Mouse (Mus musculus) NIH3T3 (cell line): ENCODE measurements around the gene Gnb2.

ENCODE experiments used
- DNase-seq: peaks from one replicate; pipeline ENCODE4 v3.0.0-alpha.2; 2012; ENCODE audit warnings: low read depth

Gnb2 gene

GRCm38 (mm10) chr5:137539291-137539801 lies 6.0 kb upstream of the Gnb2 start:
- peak; percentile 44 for DNase-seq

DNA sequence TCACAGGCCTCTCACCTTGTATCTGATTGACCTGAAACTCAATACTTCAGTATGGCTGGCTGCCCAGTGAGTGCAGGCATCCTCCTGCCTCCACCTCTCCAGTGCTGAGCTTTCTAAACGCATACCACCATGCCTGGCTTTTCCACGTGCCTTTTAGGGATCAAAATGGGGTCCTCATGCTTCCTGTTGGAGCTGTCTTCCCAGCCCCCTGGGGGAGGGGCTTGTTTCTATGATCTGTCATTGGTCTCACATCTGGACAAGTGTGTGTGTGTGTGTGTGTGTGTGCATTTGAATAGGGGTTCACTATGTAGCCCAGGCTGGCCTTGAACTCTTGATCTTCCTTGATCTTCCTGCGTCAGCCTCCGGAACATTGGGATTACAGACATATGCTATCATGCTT lies 4.2 kb upstream of the Gnb2 start:
- no peak for DNase-seq

DNA sequence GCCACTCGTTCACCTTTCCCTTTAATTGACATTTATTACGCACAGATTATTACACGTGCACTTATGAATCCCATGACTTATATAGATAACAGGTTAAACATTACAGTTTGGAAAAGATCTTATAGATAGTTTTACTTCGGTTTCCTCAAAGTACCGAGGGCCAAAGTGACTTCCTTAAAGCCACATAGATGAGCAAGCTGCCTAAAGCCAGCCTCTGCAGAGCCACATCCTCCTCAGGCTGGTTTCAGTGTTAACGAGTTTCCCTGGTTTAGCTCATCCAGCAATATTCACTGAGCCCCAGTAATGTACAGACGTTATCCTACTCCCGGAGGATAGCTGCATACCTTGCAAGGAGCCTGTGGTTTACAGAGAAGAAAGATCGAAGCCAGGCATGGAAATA lies 2.0 kb upstream of the Gnb2 start:
- no peak for DNase-seq

DNA sequence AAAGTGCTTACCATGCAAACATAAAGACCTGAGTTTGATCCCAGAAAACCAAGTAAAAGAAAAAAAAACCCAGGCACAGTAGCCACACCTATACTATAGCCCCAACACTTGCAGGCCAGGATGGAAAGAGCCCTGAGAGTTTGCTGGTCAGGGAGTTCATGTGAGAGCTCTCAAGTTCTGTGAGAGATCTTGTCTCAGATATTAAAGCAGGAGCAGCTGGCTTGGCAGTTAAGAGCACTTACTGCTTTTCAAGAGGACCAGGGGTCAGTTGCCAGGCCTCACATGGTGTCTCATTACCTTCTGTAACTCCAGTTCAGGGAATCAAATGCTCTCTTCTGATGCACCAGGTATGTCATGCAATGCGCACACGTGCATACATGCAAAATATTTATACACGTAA lies 1.5 kb upstream of the Gnb2 start:
- no peak for DNase-seq

DNA sequence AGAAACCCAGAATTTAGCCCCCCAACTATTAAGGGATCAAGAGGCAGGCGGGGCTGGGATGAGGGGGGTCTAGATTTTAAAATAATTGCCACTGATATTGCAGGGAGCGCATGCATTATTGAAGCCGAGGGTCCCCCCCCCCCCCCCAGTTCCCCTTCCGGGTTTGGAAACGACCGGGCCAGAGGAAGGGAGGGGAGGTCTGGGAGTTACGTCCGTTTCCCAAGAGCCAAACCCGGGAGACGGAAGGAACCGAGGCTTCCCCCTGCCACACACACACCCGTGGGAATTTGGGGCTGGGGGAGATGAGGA lies 548 bp downstream of the Gnb2 start:
- DNase-seq: no peak

DNA sequence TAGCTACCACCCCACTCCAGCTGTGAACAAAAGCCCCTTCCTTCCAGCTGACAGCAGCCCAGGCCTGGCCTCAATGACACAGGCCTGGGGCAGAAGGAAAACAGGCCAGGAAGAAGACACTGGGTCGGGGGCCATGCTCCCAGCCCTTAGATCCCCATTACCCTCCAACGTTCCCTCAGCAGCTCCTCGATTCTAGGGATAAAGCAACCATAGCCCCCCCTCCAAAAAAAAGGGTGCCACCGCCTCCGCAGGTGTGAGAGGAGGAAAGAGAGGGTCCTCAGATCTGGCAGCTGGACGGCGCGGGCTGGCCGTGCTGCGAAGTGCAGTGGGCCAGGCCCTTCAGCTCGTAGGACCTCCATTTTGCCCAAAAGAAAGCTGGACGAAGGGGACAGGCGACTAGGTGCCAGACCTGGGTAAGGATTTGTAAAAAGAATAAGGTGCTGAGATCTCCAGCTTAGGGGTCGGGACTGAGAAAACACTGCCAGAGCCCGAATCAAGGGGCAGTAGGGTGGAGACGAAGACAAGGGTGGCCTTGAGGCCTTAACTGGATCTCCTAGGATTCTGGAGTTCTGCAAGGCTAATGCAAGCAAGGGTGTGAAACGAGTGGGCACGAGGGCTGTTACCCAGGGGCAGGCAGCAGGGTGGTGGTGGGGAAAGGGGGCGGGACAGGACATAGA lies 1.0 kb downstream of the Gnb2 start:
- peak; percentile 50 for DNase-seq

DNA sequence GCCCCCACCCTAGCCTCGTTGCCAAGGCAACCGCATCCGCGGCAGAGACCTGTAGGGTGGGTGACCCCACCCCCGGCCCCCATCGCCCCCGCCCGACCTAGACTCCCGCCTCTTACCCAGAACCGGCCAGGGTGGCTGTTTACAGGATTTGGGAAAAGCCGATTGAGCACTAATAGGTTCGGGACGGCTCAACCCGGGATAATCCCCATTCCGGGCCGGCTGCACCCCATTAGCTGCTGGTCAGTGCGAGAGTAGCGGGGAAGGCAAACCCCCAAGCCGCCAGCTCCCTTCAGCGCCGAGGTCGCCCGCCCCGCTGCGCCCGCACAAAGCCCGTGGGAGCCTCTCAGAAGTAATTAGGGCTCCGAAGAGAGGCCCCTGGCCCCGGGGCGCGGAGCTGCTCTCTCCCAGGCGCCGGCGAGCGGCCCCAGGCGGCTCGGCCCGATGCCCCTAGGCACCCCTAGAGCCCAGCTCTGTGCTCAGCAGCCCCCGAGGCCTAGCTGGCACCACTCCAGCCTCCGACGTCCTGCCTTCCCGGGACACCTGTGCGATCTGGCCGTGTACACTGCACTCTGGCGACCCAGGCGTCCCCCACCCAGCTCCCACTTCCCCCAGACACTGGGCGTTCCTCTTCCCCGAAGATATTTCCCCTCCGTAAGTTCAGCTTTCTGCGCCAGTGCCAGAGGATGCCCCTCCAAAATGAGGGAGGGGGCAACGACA lies 1.7 kb downstream of the Gnb2 start:
- peak; percentile 61 for DNase-seq

DNA sequence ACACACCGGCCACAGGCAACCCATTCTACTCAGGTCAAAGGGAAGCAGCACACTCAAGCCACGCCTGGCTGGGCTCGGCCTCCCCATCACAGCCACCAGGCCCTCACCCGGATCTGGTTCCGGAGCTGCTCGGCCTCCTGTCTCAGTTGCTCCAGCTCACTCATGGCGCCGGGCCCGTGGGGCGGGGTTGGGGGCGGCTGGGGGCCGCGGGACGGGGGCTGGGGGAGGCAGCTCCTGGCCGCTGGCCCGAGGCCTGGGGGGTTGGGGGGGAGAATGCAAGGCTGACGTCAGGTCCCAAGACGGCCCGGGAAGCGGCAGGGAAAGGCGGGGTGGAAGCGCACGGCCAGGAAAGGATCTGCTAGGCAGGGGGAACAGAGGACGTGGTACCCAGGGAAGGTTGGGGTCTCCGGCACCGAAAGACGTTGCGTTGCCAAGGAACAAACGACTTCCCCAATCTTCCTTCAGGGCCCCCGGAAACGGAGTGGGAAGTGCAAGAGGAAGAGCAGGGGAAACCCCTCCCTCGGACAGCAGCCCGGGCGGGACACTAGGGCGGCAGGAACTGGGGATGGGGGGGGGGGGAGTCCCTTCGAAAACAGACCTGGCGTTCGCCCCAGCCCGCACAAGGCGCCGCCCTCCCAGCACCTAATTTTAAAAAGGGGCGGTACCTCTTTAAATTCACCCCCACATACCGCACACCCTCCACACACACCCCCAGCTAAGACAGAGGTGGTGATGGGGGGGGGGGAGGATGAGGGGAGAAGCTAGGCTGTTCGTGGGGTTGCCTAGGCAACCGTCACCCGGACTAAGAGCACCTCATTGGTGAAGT lies 2.5 kb downstream of the Gnb2 start:
- peak; percentile 86 for DNase-seq

- DNase-seq: no peak
Measured at GRCm38 (mm10) chr5:137530075-137530474, 3.2 kb downstream of the Gnb2 start.

DNA sequence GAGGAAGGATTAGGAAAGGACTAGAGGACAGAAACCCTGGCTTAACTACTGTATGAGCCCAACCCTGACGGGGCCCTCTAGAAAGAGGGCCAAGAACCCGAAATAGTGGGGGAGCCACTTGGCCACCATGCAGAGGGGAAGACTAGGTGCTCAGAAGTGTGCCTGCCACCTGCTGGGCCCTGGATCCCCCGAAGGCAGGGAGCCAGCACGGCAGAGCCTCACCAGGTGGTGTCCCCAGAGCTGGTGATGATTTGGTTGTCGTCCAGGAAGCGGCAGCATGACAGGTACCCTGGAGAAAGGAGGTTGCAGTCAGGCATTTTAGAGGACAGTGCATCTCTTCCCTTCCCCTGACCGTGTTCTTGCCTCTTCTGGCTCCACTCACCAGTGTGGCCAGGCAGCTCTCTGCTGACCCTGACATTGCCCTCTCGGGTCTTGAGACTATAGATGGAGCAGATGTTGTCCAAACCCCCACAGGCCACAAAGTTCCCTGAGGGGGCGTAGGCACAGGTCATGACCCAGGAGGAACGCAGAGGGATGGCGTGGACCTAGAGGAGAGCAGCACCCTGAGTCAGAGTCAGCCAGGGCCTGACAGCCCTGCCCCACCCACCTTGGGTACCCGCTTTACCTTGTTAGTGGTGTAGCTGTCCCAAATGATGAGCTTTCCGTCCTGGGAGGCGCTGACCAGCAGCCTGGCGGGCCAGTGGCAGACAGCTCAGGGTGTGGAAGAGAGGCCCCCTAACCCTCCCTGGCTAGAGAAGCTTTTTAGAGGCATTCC lies 3.9 kb downstream of the Gnb2 start:
- no peak for DNase-seq

- DNase-seq: no peak
Measured at GRCm38 (mm10) chr5:137528247-137528968, 4.9 kb downstream of the Gnb2 start.

- no peak for DNase-seq
Measured at GRCm38 (mm10) chr5:137527413-137527812, 5.9 kb downstream of the Gnb2 start.

DNA sequence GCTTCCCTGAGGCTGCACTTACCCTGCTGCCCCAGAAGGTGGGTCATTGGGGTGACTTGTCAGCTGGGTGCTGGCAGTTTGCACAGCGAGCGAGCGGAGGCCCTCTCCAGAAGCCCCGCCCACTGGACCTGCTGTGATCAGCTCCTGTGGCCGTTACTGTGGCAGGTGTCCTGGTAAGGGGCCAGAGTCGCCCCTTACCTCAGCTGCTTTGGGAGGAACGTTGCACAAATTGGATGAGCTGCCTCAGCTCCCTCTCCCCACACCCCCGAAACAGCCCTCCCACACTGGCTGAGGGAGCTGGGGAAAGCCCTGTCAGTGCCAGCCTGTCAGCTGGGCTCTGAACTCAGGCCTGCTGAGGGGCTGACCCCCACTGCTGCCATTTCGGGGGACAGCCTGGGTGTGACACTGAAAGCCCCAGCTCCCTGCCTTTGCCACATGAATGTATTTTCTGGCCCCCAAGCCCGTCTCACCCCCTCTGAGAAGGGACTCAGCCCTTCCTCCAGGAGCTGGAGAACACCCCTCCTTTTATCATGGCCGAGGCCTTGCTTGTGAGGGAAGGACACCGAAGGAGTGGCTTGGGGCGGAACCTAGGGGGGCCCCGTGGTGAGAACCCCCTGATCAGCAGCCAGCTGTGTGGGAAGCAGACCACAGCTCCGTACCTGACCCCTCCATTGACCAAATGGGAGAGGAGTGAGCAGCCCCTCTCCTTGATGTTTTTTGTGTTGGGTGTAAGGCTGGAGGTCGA lies 6.9 kb downstream of the Gnb2 start:
- DNase-seq: peak; percentile 34

DNA sequence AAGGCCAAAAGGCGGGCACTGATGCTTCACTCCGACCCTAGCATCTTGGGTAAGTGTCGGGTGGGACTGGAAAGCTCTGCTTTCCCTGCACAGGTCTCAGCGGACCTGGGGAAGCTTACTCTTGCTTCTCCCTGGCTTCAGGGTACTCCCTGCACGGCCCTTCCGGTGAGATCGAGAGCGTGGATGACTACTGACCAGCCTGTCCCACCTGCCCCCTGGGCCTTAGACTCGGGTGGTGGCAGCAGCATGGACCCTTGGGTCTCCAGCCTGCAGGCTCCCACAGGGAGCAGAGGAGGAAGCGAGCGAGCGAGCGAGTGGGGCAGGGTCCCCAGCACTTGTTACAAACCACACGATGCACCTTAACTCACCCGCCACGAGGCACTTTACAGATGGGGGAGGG lies 7.8 kb downstream of the Gnb2 start:
- no peak for DNase-seq

DNA sequence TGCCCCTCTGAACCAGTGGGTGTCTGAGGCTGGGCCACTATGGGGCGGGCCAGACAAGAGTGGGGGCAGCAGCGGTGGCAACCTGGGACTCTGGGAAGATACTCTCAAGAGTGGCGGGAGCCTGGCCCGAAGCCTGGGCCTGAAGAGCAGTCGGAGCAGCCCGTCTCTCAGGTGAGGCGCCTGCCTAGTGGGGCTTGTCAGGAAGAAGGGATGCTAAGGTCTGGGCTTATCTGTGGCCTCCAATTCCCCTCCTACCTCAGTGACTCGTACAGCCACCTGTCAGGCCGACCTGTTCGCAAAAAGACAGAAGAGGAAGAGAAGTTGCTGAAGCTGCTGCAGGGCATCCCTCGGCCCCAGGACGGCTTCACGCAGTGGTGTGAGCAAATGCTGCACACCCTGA lies 8.6 kb downstream of the Gnb2 start:
- DNase-seq: no peak

DNA sequence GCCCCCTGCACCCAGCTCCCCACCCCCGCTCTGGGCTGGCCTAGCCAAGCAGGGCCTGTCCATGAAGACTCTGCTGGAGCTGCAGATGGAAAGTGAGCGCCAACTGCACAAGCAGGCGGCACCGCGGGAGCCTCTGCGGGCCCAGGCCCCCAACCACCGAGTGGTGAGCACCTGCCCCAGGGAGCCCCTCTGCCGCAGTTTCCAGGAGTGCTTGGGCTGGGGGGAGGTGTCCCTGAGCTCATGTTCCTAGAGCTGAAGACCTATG lies 9.1 kb downstream of the Gnb2 start:
- no peak for DNase-seq

DNA sequence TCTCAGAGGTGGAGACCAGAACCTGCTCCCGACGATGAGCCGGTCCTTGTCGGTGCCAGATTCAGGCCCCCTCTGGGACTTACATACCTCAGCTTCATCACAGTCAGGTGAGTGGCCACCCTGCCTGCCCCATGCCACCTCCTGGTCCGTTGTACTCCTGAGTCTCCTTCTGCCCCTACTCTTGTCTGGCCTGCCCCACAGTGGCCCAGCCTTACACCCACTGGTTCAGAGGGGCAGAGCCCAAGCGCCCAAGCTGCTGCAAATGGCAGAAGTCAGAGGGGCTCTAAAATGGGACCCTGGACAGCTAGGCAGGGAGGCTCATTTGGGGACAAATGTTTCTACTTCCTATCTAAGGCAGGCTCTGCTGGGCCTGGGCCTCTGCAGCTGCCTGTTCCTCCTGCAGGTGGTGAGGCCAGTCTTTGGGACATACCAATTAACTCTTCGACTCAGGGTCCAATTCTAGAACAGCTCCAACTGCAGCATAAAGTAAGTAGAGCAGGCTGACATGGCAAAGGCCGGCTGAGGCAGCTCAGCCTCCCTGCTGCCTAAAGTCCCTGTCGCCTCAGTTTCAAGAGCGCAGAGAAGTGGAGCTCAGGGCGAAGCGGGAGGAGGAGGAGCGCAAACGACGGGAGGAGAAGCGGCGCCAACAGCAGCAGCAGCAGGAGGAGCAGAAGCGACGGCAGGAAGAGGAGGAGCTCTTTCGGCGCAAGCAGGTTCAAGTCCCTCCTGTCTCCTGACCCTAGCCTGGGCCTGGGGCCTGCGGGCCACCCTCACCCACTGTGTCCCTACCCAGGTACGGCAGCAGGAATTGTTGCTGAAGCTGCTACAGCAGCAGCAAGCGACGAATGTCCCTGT lies 9.7 kb downstream of the Gnb2 start:
- DNase-seq: no peak

GRCm38 (mm10) chr5:137522711-137523110 lies 10.6 kb downstream of the Gnb2 start:
- no peak for DNase-seq

GRCm38 (mm10) chr5:137521861-137522260 lies 11.4 kb downstream of the Gnb2 start:
- DNase-seq: no peak
